Mouse (Mus musculus) neural tube, embryonic 11.5 days (tissue): ENCODE measurements around the gene Aunip. TPM values are rescaled to one million over a fixed set of nuclear protein-coding genes. Genes with fewer than 3 reads are reported as not detected.

ENCODE experiments used
- ATAC-seq: fragments of 200-750 bp; cut with Nextera tagmentation; 2 replicates; pipeline ENCODE4 v1.8.0; 2017; ENCODE audit warnings: moderate number of reproducible peaks, mild to moderate bottlenecking, moderate TSS enrichment, moderate library complexity; ENCODE audit not compliant: insufficient read depth, low FRiP score, low TSS enrichment
- DNase-seq: peaks from one replicate; pipeline ENCODE4 v3.0.0-alpha.2; 2015; ENCODE audit warnings: low spot score
- H3K27ac ChIP-seq: fragments of 300-500 bp; sonication (generic); 2 replicates; pipeline ENCODE4 v1.5.1; 2014; ENCODE audit warnings: low read depth, mild to moderate bottlenecking, low read length
- H3K27me3 ChIP-seq: fragments of 300-500 bp; sonication (generic); 2 replicates; pipeline ENCODE4 v1.6.1; 2014; ENCODE audit warnings: mild to moderate bottlenecking, low read length, mixed read lengths; ENCODE audit not compliant: control insufficient read depth, insufficient read depth
- H3K36me3 ChIP-seq: fragments of 300-500 bp; sonication (generic); 2 replicates; pipeline ENCODE4 v1.6.1; 2014; ENCODE audit warnings: mild to moderate bottlenecking, low read length, moderate library complexity, mixed read lengths; ENCODE audit not compliant: control insufficient read depth, insufficient read depth
- H3K4me1 ChIP-seq: fragments of 300-500 bp; sonication (generic); 2 replicates; pipeline ENCODE4 v1.6.1; 2014; ENCODE audit warnings: low read length, mixed read lengths; ENCODE audit not compliant: control insufficient read depth, insufficient read depth
- H3K4me2 ChIP-seq: fragments of 300-500 bp; sonication (generic); 2 replicates; pipeline ENCODE4 v1.6.1; 2014; ENCODE audit warnings: low read depth, mild to moderate bottlenecking, moderate library complexity
- H3K4me3 ChIP-seq: fragments of 300-500 bp; sonication (generic); 2 replicates; pipeline ENCODE4 v1.5.1; 2014; ENCODE audit warnings: low read depth, low read length
- H3K9ac ChIP-seq: fragments of 300-500 bp; sonication (generic); 2 replicates; pipeline ENCODE4 v1.6.1; 2014; ENCODE audit warnings: mild to moderate bottlenecking, low read length
- H3K9me3 ChIP-seq: fragments of 300-500 bp; sonication (generic); 2 replicates; pipeline ENCODE4 v1.6.1; 2016; ENCODE audit warnings: low read length; ENCODE audit not compliant: control insufficient read depth
- WGBS: fragments of 180-500 bp; shearing (Covaris S2); extraction: QIAGEN DNeasy Blood & Tissue Kit; methylation state at CpG from one replicate; pipeline ENCODE4 v1.1.7; 2014; 5-methylcytosine and 5-hydroxymethylcytosine counted together
- microRNA-seq: library from miRNA; unstranded; fragments of <30 nt; microRNA quantifications from one replicate; pipeline ENCODE4, GENCODE M21; 2016
- polyA plus RNA-seq: library from polyadenylated mRNA; unstranded; fragments of >200 nt; fragmentation: Nextera tagmentation; extraction: Ambion mirVana; gene quantifications from 2 replicates; pipeline ENCODE4 v1.2.1, GENCODE M21; 2014

Aunip gene
- polyA plus RNA-seq, 1 experiment from 2014 or later, result 8.1 TPM

DNA sequence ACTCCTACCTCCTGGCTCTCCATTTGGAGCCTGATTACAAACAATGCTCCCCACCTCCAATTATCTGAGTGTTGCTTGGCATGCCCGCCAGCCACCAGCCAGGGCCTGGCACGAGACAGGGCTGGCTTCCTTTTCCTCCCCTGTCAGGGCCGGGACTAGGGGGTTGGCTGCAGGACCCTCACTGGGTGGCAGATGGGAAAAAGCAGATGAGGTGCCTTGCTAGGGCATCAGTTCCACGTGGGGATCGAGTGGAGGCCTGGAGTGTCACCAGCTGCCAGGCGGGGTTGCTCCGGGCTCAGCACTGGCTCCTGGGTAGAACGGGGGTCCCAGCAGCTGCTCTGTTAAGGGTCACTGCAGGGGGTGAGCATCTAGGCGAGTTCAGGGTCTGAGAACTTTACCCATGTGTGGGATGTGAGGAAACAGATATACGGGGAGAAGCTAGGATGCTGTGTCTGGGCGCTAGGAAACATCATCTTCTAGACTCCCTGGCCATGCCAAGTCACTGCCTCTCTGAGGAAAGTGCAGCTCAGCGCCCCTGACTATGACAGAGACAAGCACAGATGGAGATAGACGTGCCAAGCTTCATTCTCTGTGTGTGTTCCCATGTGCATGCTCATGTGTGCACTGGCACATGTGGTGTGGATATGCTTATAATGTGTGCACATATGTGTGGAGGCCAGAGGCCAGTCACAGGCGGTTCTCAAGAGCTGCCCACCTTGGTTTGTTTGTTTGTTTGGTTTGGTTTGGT lies 60.1 kb downstream of the Aunip start:
- Histone ChIP-seq H3K36me3 (no peaks in the 10 kb centered on the region; the same call in 1 of the 2 replicates), H3K4me3 (no peak overlapping the region), H3K4me1 (peaks cover 12% of the 10 kb centered on the region), H3K9me3 (no peaks in the 10 kb centered on the region), H3K4me2 (no peak overlapping the region), H3K27me3 (no peaks in the 10 kb centered on the region), H3K27ac (no peak overlapping the region), H3K9ac (no peak overlapping the region)
- no peak for DNase-seq
- no peak for ATAC-seq
- WGBS, result 78% methylated on average over 14 of the region's 14 CpGs

DNA sequence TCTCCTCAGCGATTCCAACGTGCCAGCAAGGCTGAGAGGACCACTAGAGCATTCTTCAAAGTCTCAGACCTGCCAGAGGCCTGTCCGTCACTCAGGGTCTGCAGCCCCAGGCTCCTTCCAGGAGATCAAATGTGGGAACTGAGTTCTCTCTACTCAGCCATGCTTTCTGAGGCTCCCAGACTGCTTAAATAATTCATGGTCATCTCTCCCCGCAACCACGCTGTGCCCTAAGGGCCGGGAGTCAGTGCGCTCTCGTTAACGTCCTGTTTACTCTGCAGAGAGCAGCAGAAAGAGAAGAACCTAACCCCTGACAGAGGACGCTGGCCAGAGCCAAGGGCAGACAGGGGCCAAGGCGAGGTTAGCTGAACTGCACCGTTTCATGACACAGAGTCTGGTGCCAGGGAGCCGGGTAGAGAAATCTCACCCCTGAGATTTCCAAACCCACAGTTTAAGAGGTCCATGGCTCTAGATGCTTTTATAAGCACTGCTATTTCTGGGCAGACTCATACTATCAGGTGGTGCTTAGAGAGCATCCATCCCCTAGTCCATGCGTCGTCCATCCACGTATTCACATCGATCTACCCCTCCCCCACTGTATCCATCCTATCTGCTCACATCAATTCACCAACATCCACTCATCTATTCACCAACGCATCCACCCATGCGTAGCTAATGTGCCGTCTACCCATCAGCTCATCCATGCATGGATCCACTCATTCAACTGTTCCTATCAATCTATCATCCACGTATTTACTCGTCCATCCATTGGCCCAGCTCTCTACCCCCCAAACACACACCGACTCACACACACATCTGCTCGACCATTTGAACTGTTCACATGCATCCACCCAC lies 61.9 kb downstream of the Aunip start:
- Histone ChIP-seq H3K9me3 (no peaks in the 10 kb centered on the region), H3K4me3 (no peak overlapping the region), H3K4me2 (no peak overlapping the region), H3K4me1 (peaks cover 9% of the 10 kb centered on the region), H3K27me3 (no peaks in the 10 kb centered on the region), H3K9ac (no peak overlapping the region), H3K36me3 (no peaks in the 10 kb centered on the region; the same call in 1 of the 2 replicates), H3K27ac (no peak overlapping the region)
- DNase-seq, result no peak
- no peak for ATAC-seq
- 83% methylated on average over 24 of the region's 24 CpGs for WGBS

Small RNA genes lying within 50 kb of the gene (microRNA-seq; reads per million reads assigned to microRNA genes)
- gene Gm23634, result 1.0 reads per million
- not detected for gene Mir6403

Other genes with a start within 250 kb of the Aunip start
- gene Pdik1l, start 223.1 kb upstream of the Aunip start, polyA plus RNA-seq, result 21.6 and 23.1 TPM in 2 replicates
- gene Trim63, start 195.9 kb upstream of the Aunip start, polyA plus RNA-seq, result 0.87 and 1.6 TPM in 2 replicates
- gene Slc30a2, start 167.8 kb upstream of the Aunip start, polyA plus RNA-seq, result not detected in 2 replicates
- gene Extl1, start 127.1 kb upstream of the Aunip start, polyA plus RNA-seq, result 0.24 and 0.37 TPM in 2 replicates
- gene Pafah2, start 114.7 kb upstream of the Aunip start, polyA plus RNA-seq, result 6.9 and 11.4 TPM in 2 replicates
- gene Stmn1, start 42.7 kb upstream of the Aunip start, polyA plus RNA-seq, result 3,693 and 3,815 TPM in 2 replicates
- 2.0 and 2.2 TPM in 2 replicates for gene Paqr7, start 14.3 kb upstream of the Aunip start, polyA plus RNA-seq
- 130 and 133 TPM in 2 replicates for gene Mtfr1l, start 24.4 kb downstream of the Aunip start, polyA plus RNA-seq
- 48.0 TPM in 2 replicates for gene Selenon, start 41.2 kb downstream of the Aunip start, polyA plus RNA-seq
- gene Man1c1, start 193.3 kb downstream of the Aunip start, polyA plus RNA-seq, result 4.8 and 5.2 TPM in 2 replicates